Mouse (Mus musculus): ENCODE measurements at regions not wholly inside any gene's neighbourhood (a gene's known extent, or its start where the extent isn't known, plus 50 kb on each side); places are given as distances from the start of the nearest gene placed in this dataset.

- TF ChIP-seq CTCF (IDR thresholded peaks at IDR 0.05; ENCODE audit: extremely low read depth, insufficient read depth, insufficient read length, insufficient replicate concordance), result no peak
- no peak for TF ChIP-seq POLR2A (IDR thresholded peaks at IDR 0.05; ENCODE audit: low read depth, low read length)
These were observed 60.0 kb upstream of the H2al1a start for GRCm38 (mm10) chrX:11239066-11239465.

Data from spleen, adult 2 months (tissue).